Mouse (Mus musculus) CD8-positive naive resting alpha-beta T cell, adult 2 months (primary cell): ENCODE measurements around the gene Csf2.

Source experiments
- DNase-seq, 2 experiments: peaks; one replicate each; pipeline ENCODE4 v3.0.0; 2022; ENCODE audit warnings: low read depth in 2 of 2, low spot score in 2 of 2

Gene Csf2

GRCm38 (mm10) chr11:54242494-54242893 is 7.0 kb downstream of the Csf2 start:
- DNase-seq, result no peak

DNA sequence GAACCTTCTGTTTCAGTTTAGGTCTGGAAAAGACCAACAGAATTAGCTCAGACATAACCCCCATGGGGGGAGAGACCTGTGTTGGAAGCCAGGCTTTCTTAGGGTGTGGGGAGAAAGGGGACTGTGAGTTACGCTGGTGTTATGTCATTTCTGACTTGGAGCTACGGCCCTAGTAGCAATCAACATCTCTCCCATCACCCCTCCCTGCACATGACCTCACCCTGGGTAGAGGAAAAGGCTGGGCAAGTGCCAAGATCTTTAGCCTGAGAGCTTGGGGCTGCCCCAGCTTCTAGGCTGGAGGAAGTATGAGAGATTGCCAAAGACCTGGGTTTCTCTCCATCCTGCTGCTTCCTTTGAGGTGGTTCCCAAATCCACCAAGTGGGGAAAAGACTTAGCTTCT is 12.5 kb downstream of the Csf2 start:
- no peak for DNase-seq

DNA sequence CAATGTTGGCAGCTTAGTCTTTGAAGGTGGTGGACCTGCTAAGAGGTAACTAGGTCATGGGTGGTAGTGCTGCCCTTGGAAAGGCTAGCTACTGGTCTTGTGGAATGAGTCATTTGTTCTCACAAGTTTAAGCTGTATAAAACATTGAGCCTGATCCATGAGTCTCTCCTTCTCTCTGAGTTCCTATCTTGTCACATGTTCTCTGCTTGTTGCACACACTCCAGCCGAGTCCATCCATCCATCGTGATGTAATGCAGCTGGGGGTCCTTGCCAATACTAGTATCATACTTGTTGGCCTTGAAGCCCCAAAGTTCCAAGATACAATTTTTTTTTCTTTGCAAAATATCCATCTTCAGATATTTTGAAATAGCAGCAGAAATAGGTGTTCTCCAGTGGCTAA is 22.0 kb downstream of the Csf2 start:
- no peak for DNase-seq

- DNase-seq, result no peak
These were observed 24.9 kb downstream of the Csf2 start for GRCm38 (mm10) chr11:54224475-54224986.

GRCm38 (mm10) chr11:54223637-54224474 is 25.6 kb downstream of the Csf2 start:
- DNase-seq, result no peak

GRCm38 (mm10) chr11:54219903-54220740 is 29.3 kb downstream of the Csf2 start:
- DNase-seq, result no peak

- no peak for DNase-seq
These were observed 30.3 kb downstream of the Csf2 start for GRCm38 (mm10) chr11:54219191-54219590.

DNA sequence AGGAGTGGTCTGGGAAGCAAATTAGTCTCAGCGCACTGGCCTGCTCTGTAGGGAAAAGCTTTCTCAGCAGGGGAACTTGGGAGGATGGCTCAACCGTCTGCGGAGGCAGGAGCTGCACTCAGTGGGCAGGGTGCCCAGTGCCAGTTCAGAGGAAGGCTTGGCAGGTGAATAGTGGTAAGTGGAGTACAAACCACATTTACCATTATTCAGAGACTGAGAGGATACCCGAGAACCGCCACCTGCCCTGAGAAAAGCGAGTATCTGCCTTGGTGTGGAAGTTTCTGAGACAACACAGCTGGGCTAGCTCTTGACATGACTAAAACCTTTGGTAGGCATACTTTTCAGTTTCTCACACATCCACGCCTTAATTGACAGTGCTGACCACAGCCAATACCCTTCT is 32.1 kb downstream of the Csf2 start:
- DNase-seq, result no peak

- DNase-seq, result no peak
These were observed 33.4 kb downstream of the Csf2 start for GRCm38 (mm10) chr11:54216091-54216490.

- peak in 1 of 2 experiments; percentile 13 for DNase-seq
These were observed 34.7 kb downstream of the Csf2 start for GRCm38 (mm10) chr11:54214499-54215443.

DNA sequence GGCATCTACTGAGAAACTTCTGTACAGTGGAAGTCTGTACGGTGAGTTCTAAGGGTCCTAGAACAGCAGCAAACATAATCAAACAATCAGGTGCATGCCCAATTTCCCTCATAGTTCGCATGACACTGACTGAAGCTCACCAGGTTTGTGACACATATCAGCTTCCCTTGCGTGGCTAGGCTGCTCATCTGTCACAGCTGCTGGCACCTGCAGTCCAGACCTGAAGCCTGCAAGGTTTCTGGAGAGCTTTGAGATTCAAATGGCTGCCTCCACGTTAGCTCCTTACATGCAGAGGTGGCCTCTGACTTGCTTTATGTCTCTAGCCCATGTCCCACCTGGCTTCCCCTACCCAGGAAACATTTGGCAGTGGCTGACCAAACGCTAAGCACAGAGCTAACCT is 35.8 kb downstream of the Csf2 start:
- DNase-seq, result no peak

GRCm38 (mm10) chr11:54206993-54207392 is 42.5 kb downstream of the Csf2 start:
- DNase-seq, result no peak

DNA sequence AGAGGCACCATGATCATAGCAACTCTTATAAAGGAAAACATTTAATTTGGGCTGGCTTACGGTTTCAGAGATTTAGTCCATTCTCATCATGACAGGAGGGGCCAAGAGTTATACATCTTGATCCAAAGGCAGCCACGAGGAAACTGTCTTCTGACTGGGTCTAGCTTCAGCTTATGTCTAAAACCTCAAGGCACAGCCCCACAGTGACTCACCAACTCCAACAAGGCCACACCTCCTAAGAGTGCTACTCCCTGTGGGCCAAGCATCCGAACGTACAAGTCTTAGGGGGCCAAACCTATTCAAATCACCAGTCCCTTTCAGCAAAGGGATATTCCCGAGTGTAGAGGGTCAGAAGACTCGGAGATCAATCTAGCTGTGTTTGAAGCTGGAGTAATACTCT is 44.1 kb downstream of the Csf2 start:
- no peak for DNase-seq

DNA sequence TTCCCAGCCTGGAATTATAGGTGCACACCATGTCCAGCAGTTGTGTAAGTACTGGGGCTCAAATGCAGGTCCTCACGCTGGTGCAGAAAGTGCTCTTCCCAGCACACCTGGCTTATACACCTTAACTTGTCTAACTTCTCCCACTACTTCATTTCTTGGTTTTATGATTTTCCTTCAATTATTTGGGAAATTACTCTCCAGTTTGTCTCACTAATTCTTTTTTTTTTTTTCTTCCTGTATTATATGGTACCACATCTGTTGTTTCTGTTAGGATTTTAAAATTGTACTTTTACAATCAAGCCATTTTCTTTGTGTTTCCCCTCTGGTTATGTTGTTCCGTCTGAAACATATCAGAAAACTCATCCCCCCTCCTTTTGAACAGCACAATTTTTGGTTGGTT is 44.7 kb downstream of the Csf2 start:
- no peak for DNase-seq

- no peak for DNase-seq
These were observed 46.3 kb downstream of the Csf2 start for GRCm38 (mm10) chr11:54203162-54203561.

- no peak for DNase-seq
These were observed 47.4 kb downstream of the Csf2 start for GRCm38 (mm10) chr11:54201881-54202685.

- DNase-seq, result no peak
These were observed 48.1 kb downstream of the Csf2 start for GRCm38 (mm10) chr11:54201287-54201773.
